Mouse (Mus musculus) adrenal gland (tissue): ENCODE results near the gene Slc8b1.

ENCODE experiments used
- intact Hi-C: fragments of 180-260 bp; cut with DNase I; formaldehyde crosslinking; loops from one replicate; pipeline ENCODE4 v1.15.1; 2025

Gene Slc8b1

GRCm38 (mm10) chr5:120524736-120525135, 13.8 kb downstream of the Slc8b1 start:
- intact Hi-C loops: no loop called here

GRCm38 (mm10) chr5:120525737-120526136, 14.8 kb downstream of the Slc8b1 start:
- intact Hi-C loops: no loop called here

- intact Hi-C loops: no loop called here
These were observed 15.3 kb downstream of the Slc8b1 start for GRCm38 (mm10) chr5:120526311-120526710.

DNA sequence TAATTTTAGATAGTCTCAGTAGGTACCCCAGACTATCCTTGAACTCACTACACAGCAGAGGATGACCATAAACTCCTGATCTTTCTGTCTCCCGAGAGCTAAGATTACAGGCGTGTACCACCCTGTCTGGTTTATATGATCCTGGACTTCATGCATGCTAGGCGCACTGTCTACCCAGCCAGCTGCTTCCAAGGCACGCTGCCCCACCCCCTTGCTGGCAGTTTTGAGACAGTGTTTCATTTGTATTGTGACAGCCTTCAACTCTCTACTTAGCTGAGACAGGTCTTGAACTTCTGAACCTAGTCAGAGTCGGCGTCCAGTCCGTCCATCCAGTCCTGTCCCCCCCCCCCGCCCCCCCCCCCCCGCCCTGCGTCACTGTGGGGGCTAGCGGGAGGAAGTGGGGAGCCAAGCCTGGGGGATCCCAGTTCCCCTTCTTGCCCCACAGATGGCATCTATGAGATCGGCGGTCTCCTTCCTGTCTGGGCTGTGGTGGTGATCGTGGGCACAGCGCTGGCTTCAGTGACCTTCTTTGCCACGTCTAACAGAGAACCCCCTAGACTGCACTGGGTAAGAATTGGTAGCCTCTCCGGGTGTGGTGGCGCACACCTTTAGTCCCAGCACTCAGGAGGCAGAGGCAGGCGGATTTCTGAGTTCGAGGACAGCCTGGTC, 16.5 kb downstream of the Slc8b1 start:
- intact Hi-C loops: no loop called here

GRCm38 (mm10) chr5:120531631-120532030, 20.7 kb downstream of the Slc8b1 start:
- intact Hi-C loops: no loop called here

GRCm38 (mm10) chr5:120534071-120534685, 23.2 kb downstream of the Slc8b1 start:
- intact Hi-C loops: no loop called here

DNA sequence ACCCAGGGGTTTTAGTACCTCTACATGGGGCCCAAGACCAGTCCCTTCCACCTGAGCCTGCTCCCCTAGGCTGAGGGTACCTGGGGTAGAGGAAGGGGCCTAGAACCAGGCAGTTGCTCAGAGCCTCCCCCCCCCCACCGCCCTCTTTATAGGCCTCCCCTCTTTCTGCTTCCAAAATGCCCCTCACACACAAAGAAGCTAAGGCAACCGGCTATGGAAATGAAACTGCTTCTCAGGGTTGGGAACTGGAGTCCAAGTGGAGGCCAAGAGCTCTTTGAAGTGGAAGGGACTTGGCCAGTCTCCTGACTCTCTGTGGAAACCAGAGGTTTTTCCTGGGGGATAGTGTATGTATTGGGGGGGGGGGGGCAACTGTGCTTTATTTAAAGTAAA, 23.7 kb downstream of the Slc8b1 start:
- intact Hi-C loops: no loop called here

DNA sequence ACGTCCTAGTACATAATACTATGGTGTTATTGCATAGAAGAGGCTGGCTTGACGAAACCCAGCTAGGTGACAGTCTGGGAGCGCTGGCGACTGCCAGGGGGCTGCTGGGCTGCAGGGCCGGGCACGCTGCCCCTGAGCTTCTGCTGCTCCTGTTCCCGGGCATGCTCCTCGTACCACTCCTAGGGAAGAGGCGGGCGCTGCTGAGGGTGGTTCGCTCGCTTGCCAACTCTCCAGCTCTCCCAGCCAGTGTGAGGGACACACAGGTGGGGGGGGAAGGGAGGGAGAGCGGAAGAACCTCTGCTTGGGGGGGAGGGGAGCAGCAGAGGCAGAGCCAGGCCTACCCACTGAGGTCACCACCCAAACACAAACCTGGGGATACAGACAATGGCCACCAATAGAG, 25.1 kb downstream of the Slc8b1 start:
- intact Hi-C loops: no loop called here

DNA sequence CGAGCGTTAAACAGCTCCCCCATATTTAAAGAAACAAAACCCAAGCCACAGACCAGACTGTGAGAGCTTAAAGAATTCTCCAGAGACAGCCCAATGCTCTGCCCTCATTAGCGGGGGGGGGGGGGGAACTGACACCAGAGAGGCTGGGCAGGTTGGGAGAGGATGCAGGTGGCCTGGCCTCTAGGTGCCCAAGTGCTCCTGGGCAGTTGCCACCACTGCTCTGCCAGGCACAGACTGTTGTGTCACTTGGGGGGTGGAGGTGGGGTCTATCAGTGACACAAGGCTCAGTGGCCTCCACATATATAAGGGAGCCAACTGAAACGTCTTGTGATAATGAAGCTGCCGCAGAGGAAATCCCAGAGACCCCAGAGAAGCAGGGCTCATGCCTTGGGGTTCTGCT, 25.7 kb downstream of the Slc8b1 start:
- intact Hi-C loops: no loop called here

- intact Hi-C loops: no loop called here
These were observed 37.4 kb downstream of the Slc8b1 start for GRCm38 (mm10) chr5:120548236-120548850.

- intact Hi-C loops: loop anchor here (5.0 kb wide), 1 partner anchor 37 kb away; the partner anchor contains the start of genes Iqcd and Tpcn1
These were observed 39.2 kb downstream of the Slc8b1 start for GRCm38 (mm10) chr5:120550137-120550536.

GRCm38 (mm10) chr5:120550673-120551072, 39.7 kb downstream of the Slc8b1 start:
- intact Hi-C loops: loop anchor here (5.0 kb wide), 1 partner anchor 37 kb away; the partner anchor contains the start of genes Iqcd and Tpcn1

- intact Hi-C loops: no loop called here
These were observed 44.9 kb downstream of the Slc8b1 start for GRCm38 (mm10) chr5:120555871-120556270.

DNA sequence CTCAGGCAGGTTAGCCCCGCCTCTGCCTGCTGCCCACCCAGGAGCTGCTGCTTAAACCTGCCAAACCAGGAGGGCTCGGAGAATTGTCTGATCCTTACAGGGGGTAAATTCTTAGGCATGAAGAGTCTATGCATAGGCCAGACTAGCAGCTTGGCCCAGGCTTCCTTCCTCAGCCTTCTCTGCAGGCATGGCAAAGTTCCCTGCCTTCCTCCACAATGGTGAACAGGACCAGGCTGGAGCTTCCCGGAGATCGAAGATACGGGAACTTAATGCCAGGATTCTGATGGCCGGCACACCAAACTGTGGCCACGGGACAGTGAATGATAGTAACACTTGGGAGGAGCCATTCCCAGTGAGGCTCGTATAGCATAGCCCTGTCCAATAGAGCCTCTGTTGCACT, 47.1 kb downstream of the Slc8b1 start:
- intact Hi-C loops: no loop called here

- intact Hi-C loops: no loop called here
These were observed 47.8 kb downstream of the Slc8b1 start for GRCm38 (mm10) chr5:120558762-120559161.

DNA sequence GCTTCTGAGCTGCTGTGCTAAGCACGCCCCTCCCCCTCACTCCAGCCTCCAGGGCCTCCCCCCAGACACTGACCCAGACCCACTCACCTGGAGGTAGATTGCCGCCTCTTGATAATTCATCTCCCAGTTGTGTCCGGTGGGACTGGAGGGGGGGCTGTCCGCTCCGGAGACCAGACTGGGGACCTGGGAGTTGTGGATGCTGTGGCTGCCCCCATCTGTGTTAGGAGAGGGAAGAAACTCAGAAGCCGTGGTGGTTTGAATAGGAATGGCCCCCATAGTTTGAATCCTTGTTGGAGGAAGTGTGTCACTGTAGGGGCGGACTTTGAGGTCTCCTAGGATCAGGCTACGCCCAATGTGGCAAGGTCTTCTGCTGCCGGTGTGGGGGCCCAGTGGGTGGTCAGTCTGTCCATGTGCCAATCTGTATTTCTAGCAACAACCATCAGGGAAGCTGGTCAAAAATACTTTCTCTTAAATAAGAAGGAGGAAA, 49.2 kb downstream of the Slc8b1 start:
- intact Hi-C loops: no loop called here

- intact Hi-C loops: no loop called here
These were observed 49.8 kb downstream of the Slc8b1 start for GRCm38 (mm10) chr5:120560616-120561311.

DNA sequence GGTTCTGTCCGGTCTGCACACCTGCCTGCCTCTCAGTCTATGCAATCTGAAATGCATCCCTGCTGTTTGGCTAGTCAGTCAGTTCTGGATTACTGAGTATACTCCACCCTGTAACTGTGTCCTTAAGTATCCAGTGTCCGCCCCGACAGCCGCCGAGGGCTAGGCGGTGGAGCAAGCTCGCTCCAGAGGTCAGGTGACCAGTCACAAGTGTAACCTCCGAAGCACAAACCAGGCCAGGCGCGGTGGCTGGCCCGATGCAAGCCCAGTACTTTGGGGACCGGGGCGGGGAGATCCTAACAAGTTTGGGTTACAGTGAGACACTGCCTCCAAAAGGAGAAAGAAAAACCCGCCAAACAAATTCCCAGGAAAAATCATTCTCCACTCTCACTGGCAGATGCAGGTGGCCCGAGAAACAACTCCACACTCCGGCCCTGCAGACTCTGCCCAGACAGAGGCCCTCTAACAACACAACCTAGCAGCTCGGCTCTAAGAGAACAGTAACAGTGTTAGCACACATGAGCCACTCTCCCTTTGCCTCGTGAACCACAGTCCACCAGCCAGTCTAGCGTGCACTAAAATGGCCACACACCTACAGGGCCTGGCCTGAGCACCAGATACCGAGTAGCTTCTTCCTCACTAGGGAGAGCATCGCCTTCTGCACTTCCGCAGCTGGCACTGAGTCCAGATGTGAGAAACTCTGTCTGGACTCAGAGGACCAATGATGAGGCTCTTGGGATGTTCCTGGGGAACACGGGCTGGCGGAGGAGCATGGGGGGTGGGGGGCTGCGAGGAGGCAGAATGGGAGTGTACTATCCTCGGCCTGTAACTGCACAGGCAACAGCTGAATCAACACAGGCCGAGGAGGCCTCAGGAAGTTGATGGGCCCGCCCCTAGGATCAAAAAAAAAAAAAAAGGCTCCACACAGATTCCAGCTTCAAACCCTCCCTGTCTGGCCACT, 52.3 kb downstream of the Slc8b1 start:
- intact Hi-C loops: no loop called here

DNA sequence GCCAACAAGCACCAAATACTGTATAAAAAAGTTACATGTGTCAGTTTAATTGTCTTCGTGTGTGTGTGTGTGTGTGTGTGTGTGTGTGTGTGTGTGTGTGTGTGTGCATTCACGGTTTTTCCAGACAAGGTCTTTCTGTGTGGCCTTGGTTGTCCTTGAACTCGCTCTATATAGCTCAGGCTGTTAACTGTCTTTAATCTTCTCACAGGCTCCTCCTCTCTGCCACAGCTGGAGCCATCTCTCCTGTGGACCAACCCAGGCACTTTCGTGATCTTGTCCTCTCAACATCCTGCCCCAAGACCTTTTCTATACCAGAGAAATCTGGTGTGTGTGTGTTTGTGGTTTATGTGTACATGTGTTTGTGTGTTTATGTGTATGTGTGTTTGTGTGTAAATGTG, 52.9 kb downstream of the Slc8b1 start:
- intact Hi-C loops: no loop called here

DNA sequence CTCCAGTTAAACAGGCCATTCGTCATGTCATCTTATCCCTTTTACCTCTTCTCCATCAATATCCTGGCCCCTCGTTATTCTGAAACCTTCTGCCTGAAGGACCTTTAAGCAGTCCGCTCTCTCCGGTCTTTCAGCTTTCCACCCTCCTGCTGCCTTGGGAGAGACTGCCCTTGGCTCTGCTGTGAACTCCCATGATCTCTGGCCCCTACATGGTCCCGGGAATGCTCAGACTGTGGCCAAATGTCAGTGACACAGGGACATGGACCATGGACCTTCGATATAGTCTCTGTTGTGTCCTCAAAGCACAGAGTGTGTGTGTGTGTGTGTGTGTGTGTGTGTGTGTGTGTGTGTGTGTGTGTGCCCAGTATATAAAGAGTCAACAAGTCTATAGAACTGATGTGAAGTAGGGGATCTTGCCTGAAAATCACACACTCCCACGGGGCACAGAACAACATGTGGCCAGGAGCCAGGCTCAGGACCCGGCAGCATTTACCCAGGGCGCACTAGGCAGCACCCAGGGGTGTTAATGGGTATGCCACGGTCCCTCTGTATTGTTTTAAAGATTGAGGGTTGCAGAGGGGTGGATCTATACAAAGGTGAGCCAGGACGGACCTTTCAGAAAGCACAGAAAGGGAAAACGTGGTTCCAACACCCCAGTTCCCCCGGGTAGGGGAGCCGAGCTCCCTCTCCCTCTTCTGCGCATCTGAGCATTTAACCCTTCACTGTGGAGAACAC, 54.4 kb downstream of the Slc8b1 start:
- intact Hi-C loops: no loop called here
